Mouse (Mus musculus) ZHBTc4 (cell line): Measurements from ENCODE around the gene Olfr600.
"Not testable (repeated sequence)": the region's sequence is repeated elsewhere in the genome, so short reads cannot be mapped to it uniquely, and the experiment has no call there.

Experiments
- DNase-seq: peaks from one replicate; pipeline ENCODE4 v3.0.0-alpha.2; 2011; ENCODE audit warnings: low read depth, low spot score

The Olfr600 gene

DNA sequence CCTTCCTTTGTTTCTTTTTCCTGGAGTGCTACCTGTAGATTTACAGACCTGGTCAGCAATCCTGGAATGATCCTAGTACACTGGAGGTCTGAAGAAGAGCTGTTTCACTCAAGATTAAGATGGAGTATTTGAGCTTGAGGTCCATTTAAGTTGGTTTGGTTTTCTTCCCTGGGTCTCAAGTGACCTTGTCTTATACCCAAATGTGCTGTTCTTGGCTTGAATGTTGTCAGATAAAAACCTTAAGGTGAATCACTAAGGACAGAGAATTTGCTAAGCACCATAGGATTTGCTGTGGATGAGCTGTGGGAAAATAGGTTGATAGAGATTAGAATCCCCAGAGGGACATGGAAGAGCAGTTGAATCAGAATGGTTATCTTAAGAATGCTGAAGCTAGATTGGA lies at the start of gene Olfr600:
Gene Olfr600, minus strand, starts transcription at position 101 of the 400 bp plus-strand sequence.
- DNase-seq = no peak

DNA sequence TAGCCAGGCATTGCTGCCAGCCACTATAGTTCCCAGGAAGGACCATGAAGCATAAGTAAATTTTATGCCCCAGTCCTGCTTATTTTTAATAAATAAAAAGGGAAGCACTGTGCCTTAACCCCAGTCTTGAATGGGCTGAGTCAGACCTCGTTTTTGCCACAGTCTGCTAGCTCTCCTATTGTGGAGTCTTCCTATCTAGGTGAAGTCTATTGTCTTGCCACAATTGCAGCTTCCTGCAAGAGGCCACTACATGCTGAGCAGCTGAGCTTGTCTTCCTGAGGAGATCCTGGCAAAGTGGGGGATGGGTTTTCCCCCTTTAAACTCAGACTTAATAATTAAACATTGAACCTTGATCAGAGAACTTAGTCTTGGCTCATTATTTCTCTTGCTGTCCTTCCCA lies 49.5 kb upstream of the Olfr600 start:
- peak; percentile 25 for DNase-seq

DNA sequence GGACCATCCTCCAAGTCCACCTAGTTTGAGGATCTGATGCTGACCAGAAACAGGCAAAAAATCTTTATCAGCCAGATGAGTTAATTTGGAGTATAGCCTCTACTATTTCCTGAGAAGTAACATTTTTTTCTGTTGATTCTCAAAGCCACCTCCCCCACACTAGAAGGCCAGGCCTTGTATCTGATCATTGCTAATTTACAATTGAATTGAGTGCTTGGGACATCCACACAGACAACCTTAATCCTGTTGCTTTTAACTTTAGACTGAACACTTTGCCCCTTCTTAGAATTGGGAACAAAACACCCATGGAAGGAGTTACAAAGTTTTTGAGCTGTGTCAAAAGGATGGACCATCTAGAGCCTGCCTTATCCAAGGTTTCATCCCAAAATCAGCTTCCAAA lies 48.3 kb upstream of the Olfr600 start:
- DNase-seq = peak; percentile 26

DNA sequence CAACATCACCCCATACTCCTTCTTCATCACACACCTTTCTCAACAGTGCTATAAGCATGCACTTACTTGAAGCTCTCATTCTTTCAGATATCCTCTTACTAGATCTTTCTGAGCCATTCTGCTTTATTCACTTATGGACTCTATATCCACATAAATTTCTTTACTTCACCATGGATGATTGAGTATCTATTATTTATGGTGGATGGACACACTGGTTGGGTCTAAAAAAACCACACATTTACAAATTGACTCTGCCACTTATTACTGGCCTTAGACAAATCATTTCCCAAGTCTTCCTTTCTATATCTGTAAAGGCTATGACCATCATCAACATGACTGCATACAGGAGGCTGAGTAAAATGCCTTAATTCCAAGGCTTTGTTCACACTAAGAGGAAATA lies 36.6 kb upstream of the Olfr600 start, which contains the start of gene Olfr603:
Gene Olfr603, minus strand, starts transcription at position 101 of the 400 bp plus-strand sequence.
- DNase-seq = no peak

DNA sequence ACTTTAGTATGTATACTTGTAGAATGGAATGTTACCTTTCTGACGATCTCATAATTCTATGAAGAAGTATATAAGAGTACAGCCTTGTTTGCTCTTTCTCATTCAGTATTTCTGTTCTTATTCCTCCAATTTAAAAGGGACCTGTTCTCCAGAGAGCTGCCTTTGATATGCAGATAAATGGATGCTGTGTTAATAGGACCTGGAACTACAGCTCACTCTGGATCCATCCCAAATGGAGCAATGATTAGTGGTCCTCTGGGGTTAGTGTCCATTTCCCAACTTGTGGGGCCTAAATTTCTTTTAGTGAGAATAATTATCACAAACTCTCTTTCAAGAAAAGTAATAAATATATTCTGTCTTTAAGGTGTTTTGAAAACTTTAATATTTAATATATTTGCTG lies 13.1 kb upstream of the Olfr600 start, which contains the start of gene Olfr601:
Gene Olfr601, minus strand, starts transcription at position 101 of the 400 bp plus-strand sequence.
- no peak for DNase-seq

DNA sequence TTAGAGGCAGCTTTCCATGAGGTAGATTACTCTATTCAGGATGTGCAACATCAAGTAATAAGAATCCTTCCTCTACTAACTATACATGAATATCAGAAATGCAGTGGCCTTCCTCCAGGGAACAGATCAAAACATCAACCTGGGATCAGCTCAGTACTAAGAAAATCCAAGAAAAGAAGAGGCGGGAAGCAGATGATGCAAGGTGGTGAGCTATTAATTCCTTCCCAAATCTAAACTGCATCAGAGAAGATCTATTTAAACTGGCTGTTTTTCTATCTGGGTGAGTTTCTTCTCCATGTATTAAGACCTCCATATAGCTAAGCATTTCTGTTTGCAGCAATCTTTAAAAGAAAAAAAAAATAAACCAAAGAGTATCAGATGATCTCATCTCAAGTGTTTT lies 13.9 kb downstream of the Olfr600 start, which contains the start of gene Olfr599:
Gene Olfr599, plus strand, starts transcription at position 301 of the 400 bp plus-strand sequence.
- no peak for DNase-seq

DNA sequence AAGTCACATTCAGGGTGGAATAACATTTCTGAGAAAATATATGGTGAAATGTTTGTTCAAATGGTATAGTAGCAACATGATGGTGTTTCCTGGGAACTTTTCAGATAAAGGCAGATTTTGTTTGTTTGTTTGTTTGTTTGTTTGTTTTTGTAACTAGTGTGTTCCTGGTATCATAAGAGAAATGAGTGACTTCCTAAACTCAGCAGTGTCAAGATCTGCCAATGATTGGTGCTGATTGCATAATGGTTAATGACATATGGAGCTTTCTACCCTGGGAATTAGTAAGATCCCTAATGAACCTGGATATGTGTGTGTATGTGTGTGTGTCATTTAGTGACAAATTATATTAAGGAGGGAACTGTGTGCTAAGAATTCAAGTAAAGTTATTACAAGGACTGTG lies 26.2 kb downstream of the Olfr600 start, which contains the start of gene Olfr598:
Gene Olfr598, plus strand, starts transcription at position 301 of the 400 bp plus-strand sequence.
- DNase-seq = no peak

DNA sequence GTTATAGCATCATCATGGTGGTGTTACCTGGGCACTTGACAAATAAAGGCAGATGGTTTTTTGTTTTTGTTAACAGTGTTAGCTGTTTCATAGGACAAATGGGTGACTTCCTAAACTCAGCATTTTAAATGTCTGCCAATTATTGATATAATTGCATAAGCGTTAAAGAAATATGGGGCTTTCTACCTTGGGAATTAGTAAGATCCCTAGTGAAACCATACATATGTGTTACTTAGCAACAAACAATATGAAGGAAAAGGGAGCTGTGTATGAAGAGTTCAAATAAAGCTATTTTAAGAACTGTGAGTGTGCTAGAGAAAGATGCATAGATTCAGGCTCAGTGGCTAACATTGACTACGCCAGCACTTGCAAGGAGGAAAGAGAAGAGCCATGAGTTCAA lies 33.5 kb downstream of the Olfr600 start, which contains the start of gene Olfr597:
Gene Olfr597, plus strand, starts transcription at position 301 of the 400 bp plus-strand sequence.
- DNase-seq = not testable (repeated sequence)

DNA sequence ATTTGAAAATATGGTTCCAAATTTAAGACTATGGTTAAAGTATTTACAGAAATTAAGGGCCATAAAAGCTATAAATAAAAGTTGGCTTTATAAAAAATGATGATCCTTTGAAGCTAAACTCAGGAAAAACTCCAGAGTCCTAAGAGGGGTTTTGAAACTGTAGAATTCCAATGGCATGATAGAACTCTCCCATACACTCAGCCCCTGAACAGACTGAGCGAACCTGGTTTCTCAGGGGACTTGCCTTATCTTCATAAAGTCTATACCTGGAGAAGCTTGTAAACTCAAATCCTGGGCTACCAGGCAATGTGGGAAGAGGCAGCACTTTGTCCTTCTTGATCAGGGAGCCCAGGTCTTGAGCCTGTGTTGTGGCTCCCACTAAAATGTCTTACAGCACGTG lies 44.1 kb downstream of the Olfr600 start, which contains the start of gene Olfr596:
Gene Olfr596, plus strand, starts transcription at position 301 of the 400 bp plus-strand sequence.
- not testable (repeated sequence) for DNase-seq
